25 mouse cellular contexts compared by ENCODE assay signal in the genomic region with DNA sequence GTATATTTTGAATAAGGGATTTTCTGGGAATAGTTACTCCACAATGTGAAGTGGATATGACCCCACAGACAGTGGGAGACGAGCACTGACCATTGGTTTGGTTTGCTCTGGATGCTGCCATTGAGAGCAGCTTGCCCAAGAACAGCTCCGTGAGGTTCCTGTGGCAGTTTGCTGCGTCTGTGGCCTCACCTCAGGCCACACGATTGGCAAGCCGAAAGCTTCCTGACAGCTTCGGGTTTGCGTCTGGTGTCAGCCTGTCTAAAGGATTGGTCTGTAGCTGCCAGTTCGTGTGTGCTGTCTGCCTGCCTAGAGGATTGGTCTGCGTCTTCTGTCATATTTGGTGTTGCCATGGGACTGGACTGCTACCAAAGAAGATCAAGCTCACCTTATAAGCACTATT.
"Had no signal": no experiment of that assay in that cellular context is flagged by ENCODE, and none has a peak within 500 bp of the region (broad histone marks: within the 10 kb centered on the region; RNA-seq: fewer than 3 reads in every experiment).

No protein-coding gene starts in this region.

- H3K4me1 ChIP-seq: heart, embryonic 10.5 days; heart, embryonic 12.5 days; hindbrain, embryonic 10.5 days; hindbrain, embryonic 12.5 days; intestine, embryonic 15.5 days; limb, embryonic 13.5 days; limb, embryonic 15.5 days had no signal

- H3K9ac ChIP-seq: heart, embryonic 12.5 days; hindbrain, embryonic 12.5 days; hindbrain, embryonic 14.5 days; intestine, embryonic 15.5 days; limb, embryonic 13.5 days; limb, embryonic 15.5 days; liver, embryonic 13.5 days had no signal

- DNase-seq: gastrocnemius, postnatal 14 days; gastrocnemius, postnatal 36 days; heart, adult 18-20 months; heart, postnatal 10 days; heart, postnatal 4 days; kidney, adult 18-20 months; kidney, adult 8-10 months; kidney, postnatal 10 days; kidney, postnatal 25 days; kidney, postnatal 4 days; layer of hippocampus, postnatal 36 days; left cerebral cortex, postnatal 4 days; liver, embryonic 13.5 days had no signal

- H3K27ac ChIP-seq: heart, embryonic 10.5 days; hindbrain, embryonic 10.5 days; hindbrain, embryonic 12.5 days; hindbrain, embryonic 14.5 days; intestine, embryonic 15.5 days; layer of hippocampus, adult 2 months; limb, embryonic 13.5 days; limb, embryonic 15.5 days; liver, embryonic 13.5 days had no signal

- H3K9me3 ChIP-seq: heart, embryonic 10.5 days; heart, embryonic 12.5 days; hindbrain, embryonic 10.5 days; hindbrain, embryonic 12.5 days; intestine, embryonic 15.5 days; limb, embryonic 13.5 days; limb, embryonic 15.5 days; liver, embryonic 13.5 days had no signal

- ATAC-seq: hindbrain, embryonic 16.5 days; inflammation-experienced regulatory T-cells, adult 6 months; intestine, embryonic 15.5 days; intestine, postnatal 0 days had no signal

- H3K4me2 ChIP-seq: heart, embryonic 12.5 days; hindbrain, embryonic 12.5 days; hindbrain, embryonic 14.5 days; intestine, embryonic 15.5 days; limb, embryonic 13.5 days; limb, embryonic 15.5 days; liver, embryonic 13.5 days had no signal

- H3K4me3 ChIP-seq: heart, embryonic 10.5 days; heart, embryonic 12.5 days; hindbrain, embryonic 10.5 days; hindbrain, embryonic 12.5 days; intestine, embryonic 15.5 days; layer of hippocampus, adult 2 months; limb, embryonic 13.5 days; limb, embryonic 15.5 days; liver, embryonic 13.5 days had no signal

- H3K27me3 ChIP-seq: heart, embryonic 12.5 days; intestine, embryonic 15.5 days; limb, embryonic 13.5 days; limb, embryonic 15.5 days; liver, embryonic 13.5 days had no signal

- H3K36me3 ChIP-seq: heart, embryonic 10.5 days; heart, embryonic 12.5 days; hindbrain, embryonic 10.5 days; hindbrain, embryonic 12.5 days; intestine, embryonic 15.5 days; limb, embryonic 13.5 days; limb, embryonic 15.5 days; liver, embryonic 13.5 days had no signal
